Mouse (Mus musculus) cerebral cortex, adult 2 months (tissue): ENCODE data around the gene Tmem120b.

Experiments used
- WGBS: fragments of 180-500 bp; shearing (Covaris S2); methylation state at CpG from one replicate; pipeline ENCODE4 v1.1.7; 2018; 5-methylcytosine and 5-hydroxymethylcytosine counted together

The Tmem120b gene

DNA sequence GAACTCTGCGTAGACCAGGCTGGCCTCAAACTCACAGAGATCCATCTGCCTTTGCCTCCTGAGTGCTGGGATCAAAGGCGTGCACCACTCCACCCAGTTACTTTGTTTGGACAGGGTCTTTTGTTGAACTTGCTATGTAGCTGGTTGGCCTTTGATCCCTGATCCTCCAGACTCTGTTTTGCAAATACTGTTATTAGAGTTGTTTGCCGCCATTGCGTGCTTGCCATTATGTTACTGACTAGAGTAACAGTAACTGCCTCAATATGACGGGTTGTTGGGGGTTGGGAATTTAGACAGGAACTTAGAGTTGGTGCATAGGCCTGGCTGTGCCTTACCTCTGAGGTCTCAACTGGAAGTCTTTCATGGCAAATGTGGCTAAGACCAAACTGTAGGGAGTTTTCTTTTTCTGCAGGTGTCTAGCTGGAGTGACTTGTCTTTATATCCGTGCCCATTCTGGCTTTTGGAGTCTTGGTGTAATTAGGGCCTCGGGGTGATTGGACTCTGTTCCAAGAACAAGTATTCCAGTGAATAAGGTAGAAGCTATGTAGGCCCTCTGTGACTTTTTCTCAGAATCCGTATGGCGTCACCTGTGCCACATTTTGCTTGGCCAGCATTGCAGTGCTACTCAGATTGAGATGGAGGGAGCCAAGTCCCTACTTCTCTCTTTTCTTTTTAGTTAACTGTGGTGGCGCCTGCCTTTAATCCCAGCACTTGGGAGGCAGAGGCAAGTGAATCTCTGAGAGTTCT, 22.5 kb downstream of the Tmem120b start:
- 90% methylated on average over 10 of the region's 10 CpGs for WGBS

DNA sequence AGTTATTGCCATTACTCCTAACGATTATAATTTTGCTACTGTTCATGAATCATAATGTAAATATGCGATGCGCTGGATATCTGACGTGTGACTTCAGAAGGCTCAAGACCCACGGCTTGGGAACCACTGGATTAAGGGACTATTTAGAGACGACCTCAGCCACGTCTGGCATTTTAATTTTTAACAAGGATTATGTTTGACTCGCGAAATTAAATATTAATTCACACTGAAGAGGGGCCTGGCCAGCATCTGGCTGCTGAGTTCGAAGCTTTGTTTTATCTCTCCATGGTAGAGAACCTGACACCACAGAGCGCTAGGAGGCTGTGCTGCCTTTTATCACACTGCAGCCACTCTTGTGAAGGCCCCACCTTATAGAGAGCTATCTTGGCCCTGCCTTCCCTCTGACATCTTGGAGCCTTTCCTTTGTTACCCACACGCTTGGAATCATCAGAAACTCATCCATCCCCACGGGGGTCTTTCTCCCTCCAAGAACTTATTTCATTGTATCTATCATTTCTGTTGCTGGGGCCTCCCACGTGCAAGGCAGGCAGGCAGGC, 24.9 kb downstream of the Tmem120b start:
- 93% methylated on average over 14 of the region's 14 CpGs for WGBS

DNA sequence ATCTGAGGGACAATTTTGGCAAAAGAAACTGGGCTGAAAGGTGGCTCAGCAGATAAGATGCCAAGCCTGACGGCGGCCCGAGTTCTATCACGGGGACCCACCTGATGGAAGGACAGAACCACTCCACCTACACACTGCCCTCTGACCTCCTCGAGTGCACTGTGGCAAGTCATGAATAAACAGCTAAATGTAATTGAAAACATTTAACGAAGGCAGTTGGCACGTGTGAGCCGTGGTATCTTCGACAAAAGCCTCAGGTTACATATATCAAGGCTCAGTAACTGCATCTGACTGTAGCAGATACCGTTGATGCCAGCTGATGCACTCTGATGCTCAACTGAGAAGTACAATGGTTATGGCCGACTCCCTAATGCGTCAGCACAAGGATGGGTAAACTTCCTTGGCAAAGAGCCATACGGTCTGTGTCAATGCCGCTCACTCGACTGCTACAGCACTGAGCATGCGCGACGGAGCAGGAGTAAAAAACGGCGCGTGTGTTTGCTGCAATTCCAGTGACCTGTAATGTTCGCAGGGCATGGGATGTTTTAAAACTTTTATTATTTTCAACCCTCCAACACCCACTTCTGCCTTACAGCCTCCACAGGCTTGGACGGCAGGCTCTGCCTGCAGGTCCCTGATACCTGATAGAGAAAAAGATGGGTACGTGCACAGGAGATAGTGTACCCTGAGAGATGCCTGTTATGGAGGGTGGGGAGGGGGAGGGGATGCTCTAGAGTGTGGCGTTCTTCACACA, 26.2 kb downstream of the Tmem120b start:
- 66% methylated on average over 25 of the region's 25 CpGs for WGBS

DNA sequence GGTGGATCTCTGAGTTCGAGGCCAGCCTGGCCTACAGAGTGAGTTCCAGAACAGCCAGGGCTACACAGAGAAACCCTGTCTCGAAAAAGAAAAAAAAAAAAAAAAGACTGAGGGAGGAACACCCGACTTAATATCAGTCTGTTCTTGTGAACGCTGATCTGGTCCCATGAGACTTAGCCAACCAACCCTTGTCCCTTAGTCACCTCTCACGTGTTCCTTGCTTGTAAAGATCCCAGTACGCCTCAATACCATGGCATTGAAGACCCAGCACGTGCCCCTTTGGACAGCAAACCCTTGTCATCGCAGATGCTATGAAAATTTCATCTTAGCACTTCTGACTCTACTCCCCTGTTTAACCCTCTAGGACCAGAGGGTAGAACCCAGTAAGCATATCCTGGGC, 28.1 kb downstream of the Tmem120b start:
- WGBS, result 91% methylated on average over 8 of the region's 8 CpGs

DNA sequence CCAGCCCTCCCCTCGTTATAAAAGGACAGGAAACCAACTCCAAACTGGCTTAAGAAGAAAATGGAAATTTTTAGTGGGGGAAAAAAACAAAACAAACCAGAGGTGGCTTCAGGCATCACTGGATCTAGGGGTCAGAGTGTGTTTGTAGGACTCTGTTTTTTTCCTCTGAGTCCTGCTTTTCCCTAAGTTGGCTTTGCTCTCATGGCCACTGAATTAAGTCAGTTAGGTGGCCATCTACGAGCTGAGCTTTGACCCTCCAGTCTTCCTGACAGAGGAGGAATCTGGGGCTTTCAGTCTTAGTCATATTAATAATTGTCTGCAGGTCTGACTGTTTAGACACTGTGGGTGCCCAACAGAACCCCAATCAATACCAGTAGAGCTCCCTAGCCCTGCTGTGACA, 30.3 kb downstream of the Tmem120b start:
- WGBS, result 77% methylated on average over 2 of the region's 2 CpGs

DNA sequence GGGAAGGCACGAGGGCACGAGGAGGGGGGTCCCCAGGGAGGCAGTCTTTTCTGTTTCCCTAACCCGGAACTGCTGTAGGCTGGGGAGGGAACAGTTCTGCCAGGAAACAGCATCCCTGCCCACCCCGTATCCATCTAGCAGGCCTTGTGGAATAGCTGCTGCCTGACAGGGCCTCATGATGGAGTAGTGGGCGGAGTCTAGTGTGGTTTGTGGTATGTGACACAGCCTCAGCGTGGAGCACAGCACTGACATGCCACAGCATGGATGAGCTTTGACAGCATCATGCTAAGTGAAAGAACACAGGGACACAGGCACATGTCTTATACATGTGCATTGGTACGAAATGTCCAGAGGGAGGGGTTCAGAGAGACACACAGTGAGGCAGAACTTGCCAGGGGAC, 34.2 kb downstream of the Tmem120b start:
- WGBS, result 84% methylated on average over 7 of the region's 7 CpGs

DNA sequence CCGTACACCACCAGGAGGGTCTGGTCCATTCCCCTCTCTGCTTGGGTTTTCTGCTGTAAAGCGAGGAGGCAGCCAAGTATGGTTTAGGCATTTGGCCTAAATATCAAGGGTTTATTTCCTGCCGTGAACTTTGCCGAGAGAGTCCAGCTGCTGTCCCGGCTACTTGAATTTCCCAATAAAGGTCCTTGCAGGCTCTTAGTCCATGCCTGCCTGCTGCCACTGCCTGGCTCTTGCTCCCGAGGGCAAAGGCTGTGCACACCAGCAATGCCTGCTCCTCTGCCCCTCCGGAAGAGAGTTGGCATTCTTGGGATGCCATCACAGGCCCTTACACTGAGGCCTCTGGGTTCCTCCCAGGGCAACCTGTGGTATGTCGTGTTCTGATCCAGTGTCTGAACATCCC, 35.3 kb downstream of the Tmem120b start:
- 86% methylated on average over 8 of the region's 8 CpGs for WGBS

DNA sequence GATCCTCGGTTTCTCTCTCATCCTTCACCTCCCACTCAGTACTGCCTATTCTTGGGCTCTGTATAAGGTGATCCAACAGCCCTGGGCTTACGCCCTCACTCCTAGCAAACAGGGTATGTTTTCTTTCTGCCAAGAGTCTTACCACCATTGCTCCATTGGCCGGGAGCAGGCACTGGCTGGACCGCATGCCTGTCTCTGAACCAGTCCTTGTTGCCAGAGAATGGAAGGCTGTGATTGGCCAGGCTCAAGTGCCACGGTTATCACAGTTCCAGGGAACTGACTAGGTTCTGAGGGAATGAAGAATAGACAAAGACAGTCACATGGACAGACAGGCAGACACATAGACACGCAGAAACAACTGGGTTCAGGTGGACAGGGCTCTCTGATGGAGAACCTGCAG, 36.6 kb downstream of the Tmem120b start:
- 68% methylated on average over 6 of the region's 6 CpGs for WGBS

DNA sequence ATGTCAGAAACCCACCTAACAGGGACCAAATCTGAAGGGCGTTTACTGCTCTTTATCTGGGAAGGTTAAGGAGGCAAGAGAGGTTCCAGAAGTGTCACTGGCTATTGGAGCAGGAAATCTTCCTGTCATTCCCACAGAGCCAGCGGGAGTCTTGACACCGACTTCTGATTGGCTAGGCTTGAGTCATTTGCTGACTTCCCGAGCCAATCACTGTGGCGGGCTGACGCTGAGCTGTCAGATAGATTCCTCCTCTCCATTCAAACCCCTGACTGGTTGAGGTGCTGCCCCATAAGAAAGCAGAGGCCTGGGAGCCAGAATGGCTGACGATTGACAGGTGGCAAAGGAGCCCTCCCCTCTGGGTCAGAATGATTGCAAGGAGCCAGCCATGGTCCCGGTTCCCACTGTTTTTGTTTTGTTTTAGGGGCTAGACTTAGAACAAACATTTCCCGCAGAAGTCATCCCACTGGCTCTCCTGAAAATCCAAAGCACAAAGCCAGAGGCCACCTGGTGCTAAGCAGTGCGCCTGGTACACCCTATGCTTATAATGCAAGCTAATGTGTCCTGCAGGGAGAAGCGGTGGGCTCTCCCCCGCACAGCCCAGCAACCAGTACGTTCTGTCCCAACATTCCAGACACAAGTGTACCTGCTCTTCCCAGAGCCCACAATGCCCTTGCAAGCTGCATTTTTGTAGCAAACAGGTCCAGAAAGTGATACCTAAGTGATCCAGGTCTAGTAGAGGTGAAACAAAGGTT, 41.4 kb downstream of the Tmem120b start:
- 43% methylated on average over 13 of the region's 13 CpGs for WGBS

DNA sequence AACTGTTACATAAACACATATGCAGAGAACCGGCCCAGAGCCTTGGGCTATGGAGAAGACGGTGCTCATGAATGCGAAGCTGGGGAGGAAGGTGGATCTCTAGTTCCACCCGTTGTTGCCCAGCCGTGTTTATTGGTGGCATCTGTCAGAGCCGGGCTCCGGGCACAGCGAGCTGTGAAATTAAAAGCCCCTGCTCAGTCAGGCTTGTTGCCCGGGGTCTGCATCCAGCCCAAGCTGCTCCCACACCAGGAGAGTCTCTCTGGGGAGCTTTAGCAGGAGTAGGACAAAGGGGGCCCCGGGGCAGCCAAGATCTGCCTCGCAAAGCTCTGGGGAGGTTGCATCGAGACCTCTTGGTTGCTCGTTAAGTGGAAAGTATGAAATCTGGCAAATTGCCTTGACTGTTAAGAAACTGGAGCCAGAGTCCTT, 42.1 kb downstream of the Tmem120b start:
- WGBS, result 46% methylated on average over 13 of the region's 13 CpGs

DNA sequence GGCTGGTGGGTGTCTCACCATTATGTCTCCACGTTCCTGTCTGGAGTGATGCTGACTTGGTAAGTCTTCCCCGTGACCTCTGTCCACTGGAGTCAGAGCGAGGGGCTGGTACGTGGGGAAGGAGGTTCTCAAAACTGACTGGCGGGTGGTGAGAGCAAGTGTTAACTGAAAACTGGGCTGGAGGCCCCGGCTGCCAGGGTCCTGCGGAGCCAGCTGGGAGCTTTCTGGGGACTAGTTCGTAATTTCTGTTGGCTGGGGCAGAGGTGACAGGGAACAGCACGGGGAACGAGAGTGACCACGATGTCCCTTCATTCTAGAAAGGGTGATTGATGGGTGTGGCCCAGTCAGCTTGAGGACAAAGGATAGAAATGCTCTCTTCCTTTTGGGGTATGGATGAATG, 45.9 kb downstream of the Tmem120b start:
- WGBS, result 80% methylated on average over 11 of the region's 11 CpGs

DNA sequence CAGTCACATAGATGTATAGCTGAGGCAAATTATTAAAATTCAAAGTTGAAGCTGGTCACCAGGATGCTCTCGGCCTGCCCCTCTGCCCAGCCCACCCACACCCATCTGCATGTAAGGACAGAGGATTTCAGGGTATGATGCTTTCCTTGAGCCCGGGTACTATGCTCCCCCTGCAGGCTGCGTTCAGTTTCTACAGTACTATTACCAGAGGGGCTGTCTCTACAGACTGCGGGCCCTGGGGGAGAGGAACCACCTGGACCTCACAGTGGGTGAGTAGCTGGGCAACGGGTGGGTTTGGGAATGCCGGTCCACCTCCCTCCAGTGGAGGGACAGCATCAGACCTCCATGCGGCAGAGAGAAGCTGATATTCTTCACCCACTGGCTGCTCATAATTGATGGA, 46.7 kb downstream of the Tmem120b start:
- 42% methylated on average over 7 of the region's 7 CpGs for WGBS

DNA sequence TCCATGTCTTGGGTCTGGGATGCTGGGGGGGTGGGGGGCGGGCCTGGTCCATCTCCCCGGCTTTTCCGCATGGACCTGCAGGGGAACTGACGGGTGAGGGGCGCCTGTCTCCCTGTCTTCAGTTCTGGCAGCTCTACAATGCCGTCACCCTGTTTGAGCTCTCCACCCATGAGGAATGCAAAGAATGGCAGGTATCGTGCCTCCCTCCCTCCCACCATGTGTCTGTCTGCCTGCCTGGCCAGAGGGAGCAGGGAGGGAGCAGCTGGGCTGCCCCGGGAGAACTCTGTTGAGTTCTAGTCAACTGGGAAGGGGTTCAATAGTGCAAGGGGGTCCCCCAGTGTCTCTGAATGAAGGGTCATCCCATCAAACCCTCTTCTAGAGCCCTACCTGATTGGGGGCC, 47.9 kb downstream of the Tmem120b start:
- WGBS, result 76% methylated on average over 8 of the region's 8 CpGs

DNA sequence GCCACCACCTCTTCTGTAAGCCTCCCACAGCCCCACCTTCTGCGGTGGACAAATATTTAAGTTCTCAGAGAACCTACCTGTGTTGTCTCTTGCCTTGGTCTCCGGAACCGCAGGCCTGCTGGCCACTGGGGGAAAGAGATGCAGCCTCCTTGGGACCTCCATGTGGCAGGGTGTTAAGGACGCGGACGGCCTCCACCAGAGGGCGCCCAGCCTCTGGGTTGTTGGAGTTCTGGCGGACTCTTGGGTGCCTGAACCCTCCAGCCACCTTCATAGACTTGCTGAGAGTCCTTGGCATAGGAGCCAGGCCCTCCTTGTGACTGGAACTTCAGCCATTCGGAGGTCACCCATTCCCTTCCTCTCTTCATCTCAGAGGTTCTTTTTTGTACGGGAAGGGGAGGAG, 49.0 kb downstream of the Tmem120b start:
- WGBS, result 21% methylated on average over 10 of the region's 10 CpGs

DNA sequence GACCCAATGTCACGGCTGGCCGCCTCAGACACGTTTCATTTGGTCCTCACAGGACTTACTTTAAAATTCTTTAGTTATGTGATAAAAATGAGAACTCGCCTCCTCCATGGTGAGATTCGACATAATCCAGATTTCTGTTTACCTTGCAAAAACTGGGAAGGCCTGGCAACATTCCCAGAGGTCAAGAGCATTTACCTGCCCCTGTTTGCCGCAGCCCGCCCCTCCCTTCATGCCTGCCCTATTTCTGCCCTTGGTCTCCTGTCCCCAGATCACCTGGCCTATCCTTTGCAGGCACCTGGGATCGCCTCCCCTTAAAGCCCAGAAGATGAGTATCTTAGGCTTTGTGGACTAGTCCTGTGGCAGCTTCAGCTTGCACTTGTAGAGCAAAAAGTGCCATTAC, 49.6 kb downstream of the Tmem120b start:
- 85% methylated on average over 8 of the region's 8 CpGs for WGBS

DNA sequence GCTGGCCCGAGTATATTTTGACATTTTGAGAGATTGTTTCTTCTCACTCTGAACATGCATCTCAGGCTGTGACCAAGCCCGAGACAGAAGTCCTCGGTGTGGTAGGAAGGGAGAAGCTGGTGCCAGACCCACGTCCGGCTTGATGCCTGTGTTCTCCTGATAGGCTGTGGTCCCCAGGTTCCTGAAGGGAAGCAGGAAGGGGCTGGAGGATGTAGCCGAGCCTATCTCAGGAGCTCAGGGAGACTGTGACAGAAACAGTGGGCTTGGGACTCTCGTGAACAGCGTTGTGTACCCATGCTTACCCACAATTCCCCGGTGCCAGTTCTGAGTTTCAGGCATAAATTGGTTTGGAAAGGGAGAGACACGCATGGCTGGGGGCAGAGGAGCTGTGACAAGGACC, 50.6 kb downstream of the Tmem120b start:
- WGBS, result 66% methylated on average over 10 of the region's 10 CpGs

DNA sequence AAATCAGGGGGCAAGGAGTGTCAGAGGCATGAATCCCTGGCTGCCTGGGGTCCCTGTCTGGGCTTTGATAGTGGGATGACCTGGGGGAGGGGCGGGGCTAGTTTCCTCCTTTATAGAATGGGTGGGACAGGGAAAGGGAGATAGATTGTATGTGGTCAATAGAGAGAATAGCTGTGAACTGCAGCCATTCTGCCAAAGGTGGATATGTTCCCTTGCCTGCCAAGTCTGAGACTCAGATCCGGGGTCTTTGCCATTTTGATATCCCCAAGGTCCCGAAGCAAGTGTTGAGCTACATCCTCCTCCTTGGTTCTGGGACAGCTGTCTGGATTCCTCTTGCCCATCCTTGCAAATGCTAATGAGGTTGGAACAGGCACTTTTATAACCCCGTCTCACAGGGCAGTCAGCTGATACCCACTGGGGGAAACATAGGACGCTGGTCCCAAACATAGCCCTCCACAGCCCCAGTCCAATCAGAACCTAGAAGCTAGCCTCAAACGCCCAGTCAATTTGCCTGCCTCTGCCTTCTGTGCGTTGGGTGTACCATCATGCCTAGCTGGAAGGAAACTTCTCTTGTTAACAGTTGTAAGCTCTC, 52.5 kb downstream of the Tmem120b start:
- 55% methylated on average over 7 of the region's 7 CpGs for WGBS

DNA sequence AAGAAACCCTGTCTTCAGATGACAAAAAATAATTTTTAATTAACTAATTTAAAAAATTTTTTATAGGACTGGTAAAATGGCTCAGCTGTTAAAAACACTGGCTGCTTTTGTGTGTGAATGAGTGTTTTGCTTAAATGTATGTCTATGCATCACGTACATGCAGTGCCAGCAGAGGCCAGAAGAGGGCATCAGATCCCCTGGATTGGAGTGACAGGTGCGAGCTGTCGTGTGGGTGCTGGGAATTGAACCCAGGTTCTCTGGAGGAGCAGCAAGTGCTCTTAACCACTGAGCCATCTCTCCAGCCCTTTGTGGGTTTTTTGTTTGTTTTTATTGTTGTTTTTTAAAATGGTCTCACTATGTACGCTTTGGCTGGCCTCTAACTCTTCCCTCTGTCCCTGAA, 54.0 kb downstream of the Tmem120b start:
- 88% methylated on average over 4 of the region's 4 CpGs for WGBS

DNA sequence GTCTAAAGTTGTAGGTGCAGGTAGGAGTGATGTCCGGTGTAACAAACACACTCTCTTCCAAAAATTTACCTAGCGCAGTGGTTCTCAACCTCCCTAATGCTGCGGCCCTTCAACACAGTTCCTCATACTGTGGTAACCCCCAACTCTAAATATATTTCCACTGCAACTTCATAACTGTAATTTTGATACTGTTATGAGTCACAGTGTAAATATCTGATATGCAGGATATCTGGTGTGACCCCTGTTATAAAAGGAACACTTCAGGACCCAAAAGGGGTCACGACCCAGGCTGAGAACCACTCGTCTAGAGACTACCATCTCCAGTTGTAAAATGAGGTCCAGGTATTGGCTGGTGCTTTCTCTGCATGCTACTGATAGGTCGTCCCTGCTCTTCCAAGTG, 56.9 kb downstream of the Tmem120b start:
- 88% methylated on average over 6 of the region's 6 CpGs for WGBS

DNA sequence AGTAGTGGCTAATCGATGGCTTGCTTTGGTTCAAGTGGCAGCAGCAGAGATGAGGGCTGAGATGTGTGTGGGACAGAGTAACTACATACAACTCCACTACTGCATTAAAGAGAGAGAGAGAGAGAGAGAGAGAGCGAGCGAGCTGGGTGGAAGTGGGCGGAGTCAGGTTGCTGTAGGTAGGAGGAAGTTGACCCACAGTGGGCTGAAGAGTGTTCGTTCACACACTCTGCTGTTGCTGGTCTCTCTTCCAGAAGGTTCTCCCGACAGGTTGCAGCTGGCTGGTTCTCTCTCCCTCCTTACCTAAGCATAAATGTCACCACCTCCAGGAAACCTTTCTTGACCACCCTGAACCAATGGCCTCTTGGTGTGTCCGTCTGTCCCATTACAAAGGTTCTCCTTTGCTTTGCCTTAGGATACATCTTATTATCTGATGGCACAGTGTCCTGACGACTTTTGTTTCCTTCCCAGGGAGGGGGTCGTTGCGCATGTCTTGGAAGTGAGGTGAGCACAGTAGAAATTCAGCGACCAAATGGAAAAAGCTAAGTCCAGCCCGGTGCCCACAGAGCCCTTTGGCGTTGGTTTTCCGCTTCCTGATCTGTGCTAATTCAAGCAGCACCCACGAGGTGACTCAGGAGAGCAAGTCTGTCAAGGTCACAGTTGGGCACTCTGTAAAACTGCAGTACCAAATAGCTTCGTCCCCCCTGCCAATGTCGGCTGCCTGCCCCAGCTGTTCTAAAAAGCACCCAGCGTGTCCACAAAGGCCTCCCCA, 57.6 kb downstream of the Tmem120b start:
- 72% methylated on average over 18 of the region's 18 CpGs for WGBS

DNA sequence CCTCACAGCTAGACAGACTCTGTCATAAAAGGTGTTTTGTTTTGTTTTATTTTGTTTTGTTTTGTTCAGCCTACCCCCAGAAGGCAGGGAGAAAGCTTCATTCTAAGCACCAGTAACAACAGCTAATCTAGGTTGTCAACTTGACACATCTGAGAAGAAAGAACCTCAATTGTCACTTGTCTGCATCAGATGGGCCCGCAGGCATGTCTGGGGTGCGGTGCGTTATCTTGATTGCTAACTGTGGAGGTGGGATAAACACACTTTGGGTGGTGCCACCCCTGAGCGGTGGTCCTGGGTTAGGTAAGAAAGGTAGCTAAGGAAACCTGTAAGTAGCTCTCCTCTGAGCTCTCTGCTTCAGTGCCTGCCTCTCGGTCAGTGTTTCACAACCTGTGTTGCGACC, 58.8 kb downstream of the Tmem120b start:
- WGBS, result 81% methylated on average over 6 of the region's 6 CpGs
